Mouse (Mus musculus): ENCODE data around the gene Ccdc155. TPM values are rescaled to one million over a fixed set of nuclear protein-coding genes. Genes with fewer than 3 reads are reported as not detected.

Gene Ccdc155
- total and polyA plus RNA-seq, 2 experiments = not detected

- Histone ChIP-seq H3K4me1 (ENCODE audit: control insufficient read depth, insufficient read depth, low read length) (peaks cover 4% of the 10 kb centered on the region; the same call in 1 of the 2 replicates), H3K36me3 (ENCODE audit: control insufficient read depth, insufficient read depth, low read length) (no peaks in the 10 kb centered on the region), H3K9ac (ENCODE audit: low read depth, low read length) (no peak overlapping the region), H3K79me2 (ENCODE audit: control insufficient read depth, insufficient read depth, low read length) (no peaks in the 10 kb centered on the region), H3K27ac (replicated peaks; ENCODE audit: insufficient read depth, low read depth, low read length) (no peak overlapping the region), H3K27me3 (ENCODE audit: control insufficient read depth, insufficient read depth, low read length) (peaks cover 4% of the 10 kb centered on the region; the same call in 1 of the 2 replicates), H3K4me3 (ENCODE audit: insufficient read depth, low read depth, low read length) (no peak overlapping the region)
- WGBS = 41% methylated on average over 29 of the region's 29 CpGs
- TF ChIP-seq POLR2A (IDR thresholded peaks at IDR 0.05; ENCODE audit: extremely low read depth, insufficient read depth, low read length) (no peak), CTCF (IDR thresholded peaks at IDR 0.05; ENCODE audit: low read depth, low read length) (no peak)
- no peak for DNase-seq (ENCODE audit: extremely low read depth, low read depth, low spot score)
Observed at GRCm38 (mm10) chr7:45234333-45234841, 29.7 kb upstream of the Ccdc155 start.

DNA sequence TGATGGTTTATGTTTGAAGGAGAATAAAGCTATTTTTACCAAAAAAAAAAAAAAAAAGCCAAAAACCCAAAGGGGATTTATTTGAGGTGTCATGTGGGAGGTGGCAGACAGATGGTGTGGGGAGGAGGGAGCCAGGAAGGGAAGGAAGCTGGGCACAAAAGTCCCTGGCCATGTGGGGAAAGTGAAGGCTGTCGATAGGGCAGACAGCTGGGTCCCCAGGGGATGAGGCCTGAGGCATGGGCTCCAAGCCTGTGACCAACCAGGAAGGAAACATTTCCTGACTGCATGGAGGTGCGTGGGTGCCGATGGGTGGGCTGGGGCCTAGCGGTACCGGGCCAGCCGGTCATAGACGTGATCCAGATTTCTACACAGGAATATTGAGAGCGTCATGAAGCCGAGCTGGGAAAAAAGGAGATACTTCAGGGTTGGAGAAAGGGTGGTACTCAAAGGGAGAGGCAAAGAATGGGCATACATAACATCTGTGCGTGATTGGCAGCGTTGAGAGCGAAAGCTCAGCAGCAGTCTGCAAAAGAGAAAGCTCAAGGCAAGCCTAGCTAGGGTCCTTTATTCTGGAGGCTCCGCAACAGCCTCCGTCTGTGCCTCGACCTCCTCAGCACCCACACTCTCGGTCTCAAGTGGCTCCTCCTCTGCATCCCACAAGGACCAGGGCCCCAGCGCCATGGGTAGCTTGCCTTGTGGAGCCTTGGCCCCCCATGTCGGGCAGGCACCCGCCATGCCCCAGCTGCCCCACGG is 29.1 kb upstream of the Ccdc155 start:
- no peaks in the 10 kb centered on the region for H3K79me2 ChIP-seq (ENCODE audit: control insufficient read depth, insufficient read depth, low read length)
- peaks cover 4% of the 10 kb centered on the region; the same call in 1 of the 2 replicates for H3K4me1 ChIP-seq (ENCODE audit: control insufficient read depth, insufficient read depth, low read length)
- no peak overlapping the region for H3K4me3 ChIP-seq (ENCODE audit: insufficient read depth, low read depth, low read length)
- no peak overlapping the region for H3K27ac ChIP-seq (replicated peaks; ENCODE audit: insufficient read depth, low read depth, low read length)
- TF ChIP-seq CTCF (IDR thresholded peaks at IDR 0.05; ENCODE audit: low read depth, low read length) = no peak
- no peak for TF ChIP-seq POLR2A (IDR thresholded peaks at IDR 0.05; ENCODE audit: extremely low read depth, insufficient read depth, low read length)
- no peak for DNase-seq (ENCODE audit: extremely low read depth, low read depth, low spot score)
- peaks cover 4% of the 10 kb centered on the region; the same call in 1 of the 2 replicates for H3K27me3 ChIP-seq (ENCODE audit: control insufficient read depth, insufficient read depth, low read length)
- WGBS = 65% methylated on average over 20 of the region's 20 CpGs
- no peaks in the 10 kb centered on the region for H3K36me3 ChIP-seq (ENCODE audit: control insufficient read depth, insufficient read depth, low read length)
- no peak overlapping the region for H3K9ac ChIP-seq (ENCODE audit: low read depth, low read length)

DNA sequence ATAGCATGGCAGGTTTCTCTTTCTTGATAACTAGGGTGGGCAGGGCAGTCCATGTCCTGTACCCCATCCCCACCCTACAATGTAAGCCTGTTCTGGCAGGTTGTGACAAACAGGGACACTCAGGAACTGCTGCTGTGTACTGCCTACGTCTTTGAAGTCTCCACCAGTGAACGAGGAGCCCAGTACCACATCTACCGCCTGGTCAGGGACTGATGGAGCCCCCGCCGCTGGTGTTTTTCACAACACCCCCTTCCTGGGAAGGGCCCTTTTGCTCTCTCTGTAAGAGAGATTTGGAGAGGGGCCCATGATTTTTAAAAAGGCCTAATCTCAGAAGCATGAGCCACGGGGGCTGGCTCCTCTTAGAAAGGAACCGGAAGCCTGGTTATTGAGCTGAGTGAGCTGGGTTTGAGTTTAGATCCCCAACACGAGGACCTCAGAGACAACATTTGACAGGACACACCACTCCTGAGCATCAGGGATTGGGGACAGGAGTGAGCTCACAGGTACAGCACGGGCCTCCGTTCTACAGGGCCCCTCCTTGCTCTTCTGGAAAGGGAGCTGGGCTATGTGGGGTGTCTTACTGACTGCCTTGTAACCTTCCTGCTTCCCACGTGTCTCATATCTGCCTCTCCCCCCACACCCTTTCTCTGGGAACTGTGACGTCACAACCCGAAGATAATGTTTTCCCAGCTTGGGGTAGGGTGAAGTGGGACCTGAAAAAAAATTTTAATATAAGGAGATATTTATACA is 28.2 kb upstream of the Ccdc155 start:
- Histone ChIP-seq H3K36me3 (ENCODE audit: control insufficient read depth, insufficient read depth, low read length) (no peaks in the 10 kb centered on the region), H3K27me3 (ENCODE audit: control insufficient read depth, insufficient read depth, low read length) (peaks cover 4% of the 10 kb centered on the region; the same call in 1 of the 2 replicates), H3K27ac (replicated peaks; ENCODE audit: insufficient read depth, low read depth, low read length) (no peak overlapping the region), H3K79me2 (ENCODE audit: control insufficient read depth, insufficient read depth, low read length) (no peaks in the 10 kb centered on the region), H3K9ac (ENCODE audit: low read depth, low read length) (no peak overlapping the region), H3K4me1 (ENCODE audit: control insufficient read depth, insufficient read depth, low read length) (peaks cover 4% of the 10 kb centered on the region; the same call in 1 of the 2 replicates), H3K4me3 (ENCODE audit: insufficient read depth, low read depth, low read length) (no peak overlapping the region)
- TF ChIP-seq CTCF (IDR thresholded peaks at IDR 0.05; ENCODE audit: low read depth, low read length) (no peak), POLR2A (IDR thresholded peaks at IDR 0.05; ENCODE audit: extremely low read depth, insufficient read depth, low read length) (no peak)
- WGBS = 84% methylated on average over 13 of the region's 13 CpGs
- DNase-seq (ENCODE audit: extremely low read depth, low read depth, low spot score) = no peak

DNA sequence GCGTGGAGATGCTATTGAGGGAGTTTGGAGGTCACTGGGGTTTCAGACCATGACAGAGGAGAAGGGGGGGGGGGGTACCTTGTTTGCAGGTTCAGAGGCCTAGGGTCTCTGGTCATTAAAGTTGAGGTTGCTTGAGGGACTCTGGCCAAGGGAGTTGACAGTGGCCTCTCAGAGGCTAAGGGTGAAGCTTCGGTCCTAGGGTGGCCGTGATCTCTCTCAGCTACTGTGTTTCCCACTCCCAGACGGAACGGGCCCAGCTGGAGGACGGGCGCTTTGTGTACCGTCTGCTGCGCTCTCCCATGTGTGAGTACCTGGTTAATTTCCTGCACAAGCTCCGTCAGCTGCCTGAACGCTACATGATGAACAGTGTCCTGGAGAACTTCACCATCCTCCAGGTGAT is 27.2 kb upstream of the Ccdc155 start:
- H3K36me3 ChIP-seq (ENCODE audit: control insufficient read depth, insufficient read depth, low read length) = no peaks in the 10 kb centered on the region
- no peak overlapping the region for H3K9ac ChIP-seq (ENCODE audit: low read depth, low read length)
- no peak for DNase-seq (ENCODE audit: extremely low read depth, low read depth, low spot score)
- TF ChIP-seq CTCF (IDR thresholded peaks at IDR 0.05; ENCODE audit: low read depth, low read length) (no peak), POLR2A (IDR thresholded peaks at IDR 0.05; ENCODE audit: extremely low read depth, insufficient read depth, low read length) (no peak)
- H3K27me3 ChIP-seq (ENCODE audit: control insufficient read depth, insufficient read depth, low read length) = peaks cover 4% of the 10 kb centered on the region; the same call in 1 of the 2 replicates
- H3K4me3 ChIP-seq (ENCODE audit: insufficient read depth, low read depth, low read length) = no peak overlapping the region
- WGBS = 97% methylated on average over 11 of the region's 11 CpGs
- H3K27ac ChIP-seq (replicated peaks; ENCODE audit: insufficient read depth, low read depth, low read length) = no peak overlapping the region
- H3K79me2 ChIP-seq (ENCODE audit: control insufficient read depth, insufficient read depth, low read length) = no peaks in the 10 kb centered on the region
- peaks cover 4% of the 10 kb centered on the region; the same call in 1 of the 2 replicates for H3K4me1 ChIP-seq (ENCODE audit: control insufficient read depth, insufficient read depth, low read length)

DNA sequence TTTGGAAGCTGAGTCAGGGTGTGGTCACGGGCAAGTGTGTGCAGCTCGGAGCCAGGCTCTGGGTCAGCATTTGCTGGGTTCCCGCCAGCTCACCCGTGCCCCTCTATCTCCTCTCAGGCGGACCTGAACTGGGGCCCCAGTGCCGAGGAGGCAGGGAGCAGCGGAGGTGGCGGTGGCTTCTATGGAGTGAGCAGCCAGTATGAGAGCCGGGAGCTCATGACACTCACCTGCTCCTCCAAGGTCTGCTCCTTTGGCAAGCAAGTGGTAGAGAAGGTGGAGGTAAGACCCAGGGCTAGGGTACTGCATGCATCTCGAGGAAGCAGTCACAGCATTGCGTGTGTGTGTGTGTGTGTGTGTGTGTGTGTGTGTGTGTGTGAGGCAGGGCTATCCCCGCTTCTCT is 26.5 kb upstream of the Ccdc155 start:
- WGBS = 93% methylated on average over 12 of the region's 12 CpGs
- Histone ChIP-seq H3K27me3 (ENCODE audit: control insufficient read depth, insufficient read depth, low read length) (peaks cover 4% of the 10 kb centered on the region; the same call in 1 of the 2 replicates), H3K9ac (ENCODE audit: low read depth, low read length) (no peak overlapping the region), H3K36me3 (ENCODE audit: control insufficient read depth, insufficient read depth, low read length) (no peaks in the 10 kb centered on the region), H3K79me2 (ENCODE audit: control insufficient read depth, insufficient read depth, low read length) (no peaks in the 10 kb centered on the region), H3K4me3 (ENCODE audit: insufficient read depth, low read depth, low read length) (no peak overlapping the region), H3K4me1 (ENCODE audit: control insufficient read depth, insufficient read depth, low read length) (peaks cover 4% of the 10 kb centered on the region; the same call in 1 of the 2 replicates), H3K27ac (replicated peaks; ENCODE audit: insufficient read depth, low read depth, low read length) (no peak overlapping the region)
- DNase-seq (ENCODE audit: extremely low read depth, low read depth, low spot score) = no peak
- TF ChIP-seq POLR2A (IDR thresholded peaks at IDR 0.05; ENCODE audit: extremely low read depth, insufficient read depth, low read length) (no peak), CTCF (IDR thresholded peaks at IDR 0.05; ENCODE audit: low read depth, low read length) (no peak)
